ENCODE assay signal across 10 mouse cellular contexts in the genomic region with DNA sequence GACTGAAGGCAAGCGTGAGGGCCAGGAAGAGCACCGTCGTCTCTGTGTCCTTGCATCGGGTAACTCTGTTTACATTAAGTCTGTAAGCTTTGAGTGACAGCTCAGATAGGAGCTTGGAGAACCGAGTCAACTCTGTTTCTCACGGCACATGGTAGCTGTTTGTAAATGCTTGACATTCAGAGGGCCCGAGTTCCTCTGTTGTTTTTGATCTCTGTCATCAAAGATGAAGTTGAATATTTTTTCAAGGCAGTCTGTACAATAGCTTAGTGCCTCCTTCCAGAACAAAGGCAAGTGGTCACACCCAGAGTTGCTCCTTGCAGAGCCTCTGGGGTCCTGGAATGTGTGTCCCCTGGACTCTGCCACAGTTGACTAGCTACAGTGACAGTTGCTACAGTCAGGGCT.
DNase-seq lines count a peak whose midpoint lies in the region; ATAC-seq and TF ChIP-seq lines count a peak whose summit lies in the region.
"Had no signal": no experiment of that assay in that cellular context is flagged by ENCODE, and none has a peak within 500 bp of the region (broad histone marks: within the 10 kb centered on the region; RNA-seq: fewer than 3 reads in every experiment).

No protein-coding gene starts in this region.

- H3K36me3 ChIP-seq in forebrain, embryonic 10.5 days (replicated peaks) = no peaks in the 10 kb centered on the region
- H3K36me3 ChIP-seq in forebrain, embryonic 15.5 days = no peaks in the 10 kb centered on the region
- H3K36me3 ChIP-seq in heart, postnatal 0 days (replicated peaks; ENCODE audit: control insufficient read depth, insufficient read depth, low read length) = no peaks in the 10 kb centered on the region
- no peaks in the 10 kb centered on the region for H3K36me3 ChIP-seq in neural tube, embryonic 15.5 days
- H3K36me3 ChIP-seq: intestine, embryonic 15.5 days had no signal

- H3K4me1 ChIP-seq in forebrain, embryonic 10.5 days = peaks cover 42% of the 10 kb centered on the region
- H3K4me1 ChIP-seq in forebrain, embryonic 15.5 days = 0 out of 2 replicates have a peak, but pooled peaks cover 3% of the 10 kb centered on the region
- H3K4me1 ChIP-seq in heart, postnatal 0 days (ENCODE audit: control insufficient read depth, insufficient read depth) = no peaks in the 10 kb centered on the region
- no peaks in the 10 kb centered on the region for H3K4me1 ChIP-seq in neural tube, embryonic 15.5 days
- H3K4me1 ChIP-seq: intestine, embryonic 15.5 days had no signal

- peak overlapping the region; percentile 35; the same call in 1 of the 2 replicates for H3K27ac ChIP-seq in forebrain, embryonic 10.5 days
- H3K27ac ChIP-seq in forebrain, embryonic 15.5 days (replicated peaks) = no peak overlapping the region
- H3K27ac ChIP-seq in left cerebral cortex, adult 2 months = peak overlapping the region; percentile 57; the same call in 1 of the 2 replicates
- H3K27ac ChIP-seq in heart, postnatal 0 days (ENCODE audit: low read depth) = peak overlapping the region; percentile 62
- H3K27ac ChIP-seq in neural tube, embryonic 15.5 days (replicated peaks) = no peak overlapping the region; the same call in 1 of the 2 replicates
- H3K27ac ChIP-seq: intestine, embryonic 15.5 days had no signal

- H3K4me3 ChIP-seq in forebrain, embryonic 10.5 days = no peak overlapping the region
- no peak overlapping the region for H3K4me3 ChIP-seq in forebrain, embryonic 15.5 days
- no peak overlapping the region for H3K4me3 ChIP-seq in left cerebral cortex, adult 2 months
- no peak overlapping the region for H3K4me3 ChIP-seq in heart, postnatal 0 days (ENCODE audit: low read depth, low read length)
- H3K4me3 ChIP-seq in neural tube, embryonic 15.5 days (replicated peaks) = no peak overlapping the region
- H3K4me3 ChIP-seq: intestine, embryonic 15.5 days had no signal

- intact Hi-C loops in left cerebral cortex, adult 2 months (cut with DNase I) = no loop called here
- intact Hi-C loops in left cerebral cortex, postnatal 14 days (cut with DNase I) = no loop called here

- H3K4me2 ChIP-seq in forebrain, embryonic 15.5 days (replicated peaks) = no peak overlapping the region
- H3K4me2 ChIP-seq in heart, postnatal 0 days (ENCODE audit: low read depth, low read length) = no peak overlapping the region
- no peak overlapping the region for H3K4me2 ChIP-seq in neural tube, embryonic 15.5 days
- H3K4me2 ChIP-seq: intestine, embryonic 15.5 days had no signal

- no peaks in the 10 kb centered on the region for H3K9me3 ChIP-seq in forebrain, embryonic 10.5 days
- no peaks in the 10 kb centered on the region for H3K9me3 ChIP-seq in forebrain, embryonic 15.5 days
- no peaks in the 10 kb centered on the region for H3K9me3 ChIP-seq in heart, postnatal 0 days (replicated peaks; ENCODE audit: control insufficient read depth, low read length)
- H3K9me3 ChIP-seq in neural tube, embryonic 15.5 days (replicated peaks) = no peaks in the 10 kb centered on the region
- H3K9me3 ChIP-seq: intestine, embryonic 15.5 days had no signal

- DNase-seq in forebrain, embryonic 10.5 days (ENCODE audit: extremely low spot score, low spot score) = no peak
- no peak for DNase-seq in left cerebral cortex, adult 2 months (ENCODE audit: extremely low spot score in 1 of 2, low spot score in 2 of 2)
- DNase-seq in left cerebral cortex, postnatal 14 days (ENCODE audit: low spot score in 2 of 2) = no peak
- peak; percentile 67 for DNase-seq in T-cell, adult 2 months (ENCODE audit: low spot score)
- no peak for DNase-seq in heart, postnatal 0 days (ENCODE audit: low spot score)
- DNase-seq in layer of hippocampus, postnatal 36 days = no peak
- DNase-seq: gastrocnemius, postnatal 25 days had no signal

- TF ChIP-seq CTCF in left cerebral cortex, adult 2 months (IDR thresholded peaks at IDR 0.05) = no peak
- TF ChIP-seq CTCF in heart, postnatal 0 days (IDR thresholded peaks at IDR 0.05; ENCODE audit: low read depth) = no peak

- H3K27me3 ChIP-seq in forebrain, embryonic 10.5 days (ENCODE audit: poor library complexity, severe bottlenecking) = no peaks in the 10 kb centered on the region
- no peaks in the 10 kb centered on the region for H3K27me3 ChIP-seq in forebrain, embryonic 15.5 days
- no peaks in the 10 kb centered on the region for H3K27me3 ChIP-seq in heart, postnatal 0 days (ENCODE audit: control insufficient read depth, insufficient read depth, low read length)
- H3K27me3 ChIP-seq in neural tube, embryonic 15.5 days (replicated peaks) = no peaks in the 10 kb centered on the region
- H3K27me3 ChIP-seq: intestine, embryonic 15.5 days had no signal

- no peak overlapping the region for H3K9ac ChIP-seq in forebrain, embryonic 15.5 days (replicated peaks)
- H3K9ac ChIP-seq in heart, postnatal 0 days (replicated peaks; ENCODE audit: low read depth, low read length) = no peak overlapping the region
- H3K9ac ChIP-seq in neural tube, embryonic 15.5 days (replicated peaks) = no peak overlapping the region
- H3K9ac ChIP-seq: intestine, embryonic 15.5 days had no signal

- no peak for ATAC-seq in forebrain, embryonic 15.5 days (replicated peaks)
- ATAC-seq in heart, postnatal 0 days (ENCODE audit: insufficient read depth, low read depth) = no peak
- ATAC-seq in neural tube, embryonic 15.5 days (ENCODE audit: low FRiP score) = no peak
- ATAC-seq: intestine, embryonic 15.5 days had no signal

- WGBS in forebrain, embryonic 10.5 days = 53% methylated on average over 7 of the region's 7 CpGs
- WGBS in forebrain, embryonic 15.5 days = 19% methylated on average over 7 of the region's 7 CpGs
- 13% methylated on average over 7 of the region's 7 CpGs for WGBS in heart, postnatal 0 days
- 68% methylated on average over 7 of the region's 7 CpGs for WGBS in neural tube, embryonic 15.5 days

- TF ChIP-seq EP300 in heart, postnatal 0 days (IDR thresholded peaks at IDR 0.05; ENCODE audit: low read depth) = no peak

Comparison
In these comparisons a context has a peak if more than half of its experiments do, and no peak if none do; other contexts are left out.
1. H3K27ac ChIP-seq: peak in forebrain, embryonic 10.5 days (single experiment), left cerebral cortex, adult 2 months (single experiment) and heart, postnatal 0 days (single experiment); none in forebrain, embryonic 15.5 days (single experiment) and neural tube, embryonic 15.5 days (single experiment).